Mouse (Mus musculus) left cerebral cortex, adult 18-20 months (tissue): Measurements from ENCODE around the gene Dnah5. TPM values are rescaled to one million over a fixed set of nuclear protein-coding genes. Genes with fewer than 3 reads are reported as not detected.
"Not testable (repeated sequence)": the region's sequence is repeated elsewhere in the genome, so short reads cannot be mapped to it uniquely, and the experiment has no call there.

Source experiments
- DNase-seq, 2 experiments: peaks; one replicate each; pipeline ENCODE4 v3.0.0; 2021 to 2022; ENCODE audit warnings: low spot score in 2 of 2, mixed read lengths in 1 of 2
- total RNA-seq, 2 experiments: library from RNA; stranded (reverse); gene quantifications; 2 replicates each; pipeline ENCODE4 v1.2.3; 2021

The Dnah5 gene
- total RNA-seq, 2 experiments from 2014 or later = 2.6 to 3.0 TPM

DNA sequence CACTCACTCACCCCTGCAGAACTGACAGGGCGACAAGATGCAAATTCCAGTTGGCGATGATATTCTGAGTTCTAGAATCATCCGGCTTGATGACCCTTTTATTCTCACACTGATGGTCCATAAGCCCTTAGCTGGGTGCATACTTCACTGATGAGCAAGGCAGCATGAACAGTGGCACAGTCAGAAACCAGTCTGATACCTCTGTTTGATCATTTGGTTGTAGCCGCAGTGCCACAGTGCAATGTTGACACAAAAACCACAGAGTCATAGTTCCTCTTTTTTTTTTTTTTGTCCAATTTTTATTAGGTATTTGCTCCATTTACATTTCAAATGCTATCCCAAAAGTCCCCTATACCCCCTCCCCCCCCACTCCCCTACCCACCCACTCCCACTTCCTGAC is 95.9 kb downstream of the Dnah5 start:
- no peak for DNase-seq

GRCm38 (mm10) chr15:28307131-28307530 is 103.6 kb downstream of the Dnah5 start:
- DNase-seq = no peak

DNA sequence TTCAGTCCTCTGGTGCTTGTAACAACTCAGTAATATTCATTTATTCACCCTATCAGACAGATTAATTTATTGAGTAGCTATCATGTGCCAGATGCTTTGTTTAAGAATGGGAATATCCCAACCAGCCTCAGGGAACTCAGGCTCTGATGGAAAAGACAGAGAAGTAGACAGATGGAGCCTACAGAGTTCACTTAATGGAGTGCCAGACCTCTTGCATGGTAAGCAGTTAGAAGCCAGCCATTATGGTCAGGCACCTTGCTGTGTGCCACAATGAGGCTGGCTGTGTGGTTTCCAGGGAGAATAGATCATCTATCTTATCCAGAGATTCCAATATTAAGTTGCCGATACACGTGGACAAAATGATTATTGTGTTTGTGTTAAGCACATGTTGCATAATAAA is 104.3 kb downstream of the Dnah5 start:
- no peak for DNase-seq

- DNase-seq = no peak
These were observed 107.0 kb downstream of the Dnah5 start for GRCm38 (mm10) chr15:28310516-28310915.

- DNase-seq = no peak
These were observed 109.9 kb downstream of the Dnah5 start for GRCm38 (mm10) chr15:28313451-28313850.

GRCm38 (mm10) chr15:28315812-28316528 is 112.4 kb downstream of the Dnah5 start:
- DNase-seq = peak; percentile 40 to 61

DNA sequence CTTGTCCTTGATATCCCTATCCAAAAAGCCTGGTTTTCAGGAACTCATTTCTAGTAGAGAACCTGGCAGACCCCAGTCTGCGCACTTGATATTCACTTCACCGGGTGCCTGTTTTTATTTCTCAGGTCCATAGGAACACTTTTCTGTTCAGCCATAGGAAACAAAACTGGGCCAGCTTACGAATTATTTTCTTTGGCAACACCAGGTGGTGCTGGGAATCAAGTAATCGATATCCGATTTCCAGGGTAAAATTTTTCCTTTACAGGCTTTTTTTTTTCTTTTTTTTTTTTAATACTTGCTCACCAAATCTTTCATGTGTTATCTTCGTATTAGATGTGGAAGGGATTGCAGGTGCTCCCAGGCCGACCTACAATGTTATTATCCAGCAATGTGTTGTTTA is 119.0 kb downstream of the Dnah5 start:
- no peak for DNase-seq

DNA sequence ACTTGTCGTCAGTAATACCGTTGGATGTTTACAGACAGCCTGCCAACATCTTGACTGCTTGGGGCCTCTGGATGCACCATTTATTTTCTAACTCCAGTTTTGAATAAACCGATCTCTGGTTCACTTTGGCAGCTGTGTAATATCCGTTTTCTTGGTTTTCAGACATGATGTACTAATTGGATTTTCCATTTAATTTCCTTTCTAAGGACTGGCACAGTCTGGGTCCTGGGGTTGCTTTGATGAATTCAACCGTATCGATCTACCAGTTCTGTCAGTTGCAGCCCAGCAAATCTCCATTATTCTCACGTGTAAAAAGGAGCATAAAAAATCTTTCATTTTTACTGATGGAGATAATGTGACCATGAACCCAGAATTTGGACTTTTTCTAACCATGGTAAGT is 123.4 kb downstream of the Dnah5 start:
- DNase-seq = no peak

GRCm38 (mm10) chr15:28327441-28327840 is 123.9 kb downstream of the Dnah5 start:
- DNase-seq = no peak

DNA sequence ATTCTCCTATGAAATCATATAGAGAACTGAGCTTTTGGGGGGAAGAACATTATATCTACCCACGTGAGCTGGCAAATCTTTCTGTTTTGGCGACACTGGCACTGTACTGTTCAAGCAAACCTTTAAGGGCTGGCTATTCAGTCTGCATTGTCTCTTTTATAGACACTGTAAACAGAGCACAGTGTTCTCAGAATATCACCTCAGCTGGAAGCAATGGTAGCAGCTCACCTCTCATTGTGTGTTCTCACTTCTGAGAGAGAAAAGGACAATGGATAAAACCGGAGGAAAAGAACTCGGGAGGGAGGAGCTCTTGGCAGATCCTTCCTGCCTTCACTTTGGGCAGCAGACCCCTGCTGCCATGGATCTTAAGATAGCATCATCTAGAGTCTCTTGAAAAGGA is 137.6 kb downstream of the Dnah5 start:
- no peak for DNase-seq

- no peak for DNase-seq
These were observed 164.0 kb downstream of the Dnah5 start for GRCm38 (mm10) chr15:28367561-28367960.

DNA sequence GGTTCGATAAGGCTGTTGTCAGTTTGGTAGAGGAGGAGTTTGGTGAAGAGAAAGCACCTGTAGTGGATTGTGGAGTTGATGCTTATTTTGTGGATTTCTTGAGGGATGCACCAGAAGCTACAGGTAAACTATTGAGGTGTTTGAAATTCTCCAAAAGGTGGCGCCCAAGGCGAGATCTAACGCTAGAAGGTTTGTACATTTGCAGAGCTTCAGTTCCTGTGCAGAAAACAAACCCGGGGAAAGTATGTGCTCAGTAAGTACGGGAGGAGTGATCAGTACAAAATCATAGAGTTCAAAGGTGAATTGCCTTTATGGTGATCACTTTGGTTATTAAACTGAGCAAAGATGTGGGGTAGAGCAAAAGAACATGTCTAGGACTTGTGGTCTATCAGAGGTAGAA is 166.9 kb downstream of the Dnah5 start:
- no peak for DNase-seq

DNA sequence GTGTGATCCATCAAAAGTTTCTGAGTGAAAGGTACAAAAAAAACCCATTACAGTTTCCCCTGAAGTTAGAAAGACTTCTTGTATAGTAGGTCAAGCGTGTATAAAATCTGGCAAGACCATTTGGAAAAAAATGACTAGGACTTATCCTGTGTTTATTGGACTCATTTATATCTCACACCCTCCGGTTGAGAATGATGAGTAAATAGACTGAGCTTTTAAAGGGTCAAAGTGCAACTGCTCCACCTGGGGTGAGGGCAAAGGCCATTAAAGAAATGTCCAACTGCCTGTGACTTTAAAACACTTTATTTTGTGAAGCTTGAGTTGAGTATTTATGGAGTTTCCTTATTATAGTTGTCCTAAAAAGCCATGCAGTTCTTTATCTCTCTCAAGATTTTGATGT is 168.0 kb downstream of the Dnah5 start:
- no peak for DNase-seq

GRCm38 (mm10) chr15:28374394-28374793 is 170.8 kb downstream of the Dnah5 start:
- DNase-seq = no peak

- no peak for DNase-seq
These were observed 177.4 kb downstream of the Dnah5 start for GRCm38 (mm10) chr15:28380909-28381308.

GRCm38 (mm10) chr15:28393723-28394122 is 190.2 kb downstream of the Dnah5 start:
- DNase-seq = not testable (repeated sequence)

DNA sequence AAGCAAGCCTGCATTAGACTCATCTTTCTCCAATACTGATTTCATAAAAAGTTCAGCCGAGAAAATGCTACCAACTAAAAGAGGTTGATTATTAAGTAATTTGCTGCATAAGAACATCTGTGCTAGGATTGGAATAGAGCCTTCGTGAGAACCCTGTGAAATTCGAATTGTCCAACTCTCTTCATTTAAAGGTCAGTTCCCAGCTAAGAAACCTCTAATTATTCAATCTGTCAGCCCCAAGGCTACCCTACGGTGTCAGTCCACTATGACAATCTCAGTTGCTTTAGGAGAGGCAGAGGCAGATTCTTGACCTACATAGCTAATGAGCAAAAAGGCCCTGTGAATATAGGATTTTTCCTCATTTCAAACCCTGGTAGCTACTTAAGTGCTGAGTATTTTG is 191.9 kb downstream of the Dnah5 start:
- no peak for DNase-seq

DNA sequence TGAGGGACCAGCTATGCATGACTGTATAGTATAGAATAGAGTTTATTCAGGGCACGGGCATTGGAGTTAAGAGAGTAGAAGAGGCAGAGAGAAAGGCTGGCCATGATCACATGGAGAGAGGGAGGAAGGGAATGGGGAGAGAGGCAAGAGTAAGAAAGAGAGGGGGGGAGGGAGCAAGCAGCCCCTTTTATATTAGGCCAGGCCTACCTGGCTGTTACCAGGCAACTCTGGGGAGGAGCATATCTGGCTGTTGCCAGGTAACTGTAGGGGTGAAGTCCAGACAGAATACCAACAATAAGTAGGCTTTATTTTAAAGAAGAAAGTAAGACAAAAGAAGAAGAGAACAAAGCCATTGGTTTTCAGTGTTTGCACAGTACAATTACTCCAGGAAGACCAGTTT is 194.9 kb downstream of the Dnah5 start:
- DNase-seq = no peak

DNA sequence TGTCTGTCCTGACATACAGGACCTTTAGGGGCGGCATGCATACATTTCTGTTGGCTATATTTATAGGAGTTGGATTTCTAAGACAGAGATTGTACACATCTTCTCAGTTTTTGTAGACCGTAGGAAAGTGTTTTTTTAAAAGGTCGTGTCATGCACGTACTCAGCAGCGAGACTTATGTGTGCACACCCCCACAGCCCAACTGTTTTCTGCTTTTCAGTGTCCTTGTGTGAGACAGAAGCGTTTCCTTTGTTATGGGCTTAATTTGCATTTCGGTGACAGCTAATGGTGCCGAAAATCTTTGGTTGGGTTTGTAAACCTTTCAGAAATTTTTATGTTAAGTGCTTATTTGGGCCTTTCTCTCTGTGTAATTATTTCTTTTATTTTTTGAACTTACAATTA is 195.7 kb downstream of the Dnah5 start:
- no peak for DNase-seq

DNA sequence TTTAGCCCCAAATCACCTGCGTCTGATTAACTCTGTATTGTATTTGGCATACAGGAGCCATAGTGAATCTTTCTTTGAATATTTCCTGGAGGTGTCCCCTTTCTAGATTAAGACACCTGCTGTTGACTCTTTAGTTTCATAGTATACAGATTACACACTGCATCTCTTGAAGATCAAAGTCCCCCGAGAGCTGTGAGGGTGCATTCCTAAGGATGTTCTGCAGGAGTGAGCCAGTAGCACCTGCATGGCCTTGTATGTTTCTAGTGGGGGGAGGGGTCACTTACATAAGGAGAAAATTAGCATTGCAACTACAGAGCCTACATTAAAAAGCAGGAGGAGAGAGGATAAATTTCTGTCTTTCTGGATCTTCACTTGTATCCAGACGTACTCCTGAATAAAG is 201.1 kb downstream of the Dnah5 start:
- no peak for DNase-seq

- DNase-seq = no peak
These were observed 201.6 kb downstream of the Dnah5 start for GRCm38 (mm10) chr15:28405136-28405535.

DNA sequence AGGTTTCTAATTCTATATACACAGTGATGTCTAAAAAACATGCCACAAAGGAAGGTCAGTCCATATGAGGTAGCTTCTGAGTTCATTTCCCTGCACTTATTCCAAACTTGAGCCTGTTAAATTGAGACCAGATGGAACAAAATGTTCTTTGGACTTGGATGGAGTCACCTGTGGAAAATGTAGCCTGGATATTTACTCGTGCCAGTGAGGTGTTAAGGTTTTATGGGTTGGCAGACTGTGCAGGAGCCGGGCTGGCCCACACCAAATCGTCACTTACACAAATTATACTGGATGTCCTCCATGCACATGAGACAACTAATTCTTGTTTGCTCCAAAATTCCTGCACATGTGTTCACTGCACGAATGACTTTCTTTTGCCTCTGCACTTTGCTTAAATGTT is 236.2 kb downstream of the Dnah5 start:
- no peak for DNase-seq

- no peak for DNase-seq
These were observed 240.9 kb downstream of the Dnah5 start for GRCm38 (mm10) chr15:28444494-28444893.
